Mouse (Mus musculus) CH12.LX (cell line): ENCODE results near the gene Fbxo5. TPM values are rescaled to one million over a fixed set of nuclear protein-coding genes. Genes with fewer than 3 reads are reported as not detected.

ENCODE experiments used
- DNase-seq: peaks from one replicate; pipeline ENCODE4 v3.0.0-alpha.2; 2013; ENCODE audit errors: extremely low read depth
- H3K27ac ChIP-seq: 2 replicates; pipeline ENCODE4 v1.5.1; 2012; ENCODE audit warnings: low read depth, mild to moderate bottlenecking, control low read depth, moderate library complexity; ENCODE audit not compliant: insufficient read depth
- H3K27me3 ChIP-seq: replicated peaks from 2 replicates; pipeline ENCODE3; 2012; ENCODE audit warnings: inconsistent platforms
- H3K36me3 ChIP-seq, 2 experiments: replicated peaks in 1 of 2; 2 replicates each; pipeline versions ENCODE3 to v1.6.1; 2012; ENCODE audit warnings: inconsistent platforms in 1 of 2, low read length in 1 of 2, mild to moderate bottlenecking in 1 of 2, mixed read lengths in 1 of 2, moderate library complexity in 1 of 2; ENCODE audit not compliant: control insufficient read depth in 1 of 2, insufficient read depth in 1 of 2
- H3K4me1 ChIP-seq, 2 experiments: 2 replicates each; pipeline ENCODE4 v1.6.1; 2012; ENCODE audit warnings: inconsistent platforms in 1 of 2, moderate library complexity in 1 of 2; ENCODE audit not compliant: insufficient read depth in 2 of 2, control insufficient read depth in 1 of 2
- H3K4me2 ChIP-seq: 2 replicates; pipeline ENCODE4 v1.6.1; 2012; ENCODE audit warnings: low read depth, mild to moderate bottlenecking, control low read depth; ENCODE audit not compliant: poor library complexity, insufficient read depth, severe bottlenecking
- H3K4me3 ChIP-seq, 3 experiments: fragments of 150-350 bp in 1 of 3; sonication (generic) in 1 of 3; replicated peaks in 1 of 3; 2 replicates each; pipeline versions ENCODE3 to v1.5.1; 2011 to 2012; ENCODE audit warnings: low read depth in 2 of 3, low read length in 2 of 3, mild to moderate bottlenecking in 2 of 3, moderate library complexity in 2 of 3, control low read depth in 1 of 3, improper control_type of control experiment in 1 of 3, inconsistent platforms in 1 of 3, mixed read lengths in 1 of 3; ENCODE audit not compliant: poor library complexity in 1 of 3
- H3K79me2 ChIP-seq: replicated peaks from 2 replicates; pipeline ENCODE4 v1.6.1; 2012; ENCODE audit warnings: mild to moderate bottlenecking, moderate library complexity; ENCODE audit not compliant: control insufficient read depth, poor library complexity, insufficient read depth, severe bottlenecking; ENCODE audit errors: extremely low read depth
- H3K9ac ChIP-seq: 2 replicates; pipeline ENCODE4 v1.6.1; 2012; ENCODE audit warnings: low read depth, mild to moderate bottlenecking, control low read depth, moderate library complexity; ENCODE audit not compliant: insufficient read depth
- H3K9me3 ChIP-seq: replicated peaks from 2 replicates; pipeline ENCODE3; 2012; ENCODE audit warnings: low read length, inconsistent platforms, mixed read lengths
- CHD2 ChIP-seq: IDR thresholded peaks from 2 replicates; pipeline ENCODE4 v1.6.1; 2011; ENCODE audit warnings: low read length, improper control_type of control experiment
- E2F4 ChIP-seq: IDR thresholded peaks from 2 replicates; pipeline ENCODE4 v1.6.1; 2011; ENCODE audit warnings: low read depth, low read length, improper control_type of control experiment; ENCODE audit not compliant: insufficient replicate concordance
- GABPA ChIP-seq: IDR thresholded peaks from 2 replicates; pipeline ENCODE4 v1.6.1; 2012; ENCODE audit warnings: low read depth, low read length, improper control_type of control experiment, inconsistent platforms; ENCODE audit not compliant: insufficient replicate concordance
- KAT2A ChIP-seq: IDR thresholded peaks from 2 replicates; pipeline ENCODE4 v1.6.1; 2012; ENCODE audit warnings: low read length, improper control_type of control experiment, inconsistent platforms; ENCODE audit not compliant: insufficient replicate concordance
- MAX ChIP-seq: IDR thresholded peaks from 2 replicates; pipeline ENCODE4 v1.6.1; 2011; ENCODE audit warnings: low read length, improper control_type of control experiment
- MAZ ChIP-seq: IDR thresholded peaks from 2 replicates; pipeline ENCODE4 v1.6.1; 2012; ENCODE audit warnings: low read depth, mild to moderate bottlenecking, inconsistent platforms, low read length, improper control_type of control experiment, moderate library complexity
- MEF2A ChIP-seq: IDR thresholded peaks from 2 replicates; pipeline ENCODE4 v1.6.1; 2014; ENCODE audit warnings: low read depth, mild to moderate bottlenecking, inconsistent platforms, low read length, improper control_type of control experiment, borderline replicate concordance
- MXI1 ChIP-seq: IDR thresholded peaks from 2 replicates; pipeline ENCODE4 v1.6.1; 2011; ENCODE audit warnings: mild to moderate bottlenecking, low read depth, low read length, improper control_type of control experiment
- NELFE ChIP-seq: IDR thresholded peaks from 2 replicates; pipeline ENCODE4 v1.6.1; 2011; ENCODE audit warnings: low read depth, low read length, improper control_type of control experiment
- NRF1 ChIP-seq: IDR thresholded peaks from 2 replicates; pipeline ENCODE4 v1.6.1; 2014; ENCODE audit warnings: low read depth, mild to moderate bottlenecking, inconsistent platforms, low read length, improper control_type of control experiment, moderate library complexity
- POLR2A ChIP-seq: IDR thresholded peaks from 2 replicates; pipeline ENCODE4 v1.6.1; 2011; ENCODE audit warnings: low read depth, mild to moderate bottlenecking, improper control_type of control experiment, low read length
- POLR2AphosphoS2 ChIP-seq: IDR thresholded peaks from 2 replicates; pipeline ENCODE4 v1.6.1; 2011; ENCODE audit warnings: low read depth, low read length, improper control_type of control experiment
- RCOR1 ChIP-seq: conservative IDR thresholded peaks from 2 replicates; pipeline ENCODE4 v1.6.1; 2012; ENCODE audit warnings: low read depth, mild to moderate bottlenecking, inconsistent platforms, low read length, improper control_type of control experiment
- SIN3A ChIP-seq: IDR thresholded peaks from 2 replicates; pipeline ENCODE4 v1.6.1; 2012; ENCODE audit warnings: low read length, improper control_type of control experiment, inconsistent platforms
- TBP ChIP-seq: conservative IDR thresholded peaks from 2 replicates; pipeline ENCODE4 v1.6.1; 2011; ENCODE audit warnings: low read depth, low read length, improper control_type of control experiment
- TCF12 ChIP-seq: IDR thresholded peaks from 2 replicates; pipeline ENCODE4 v1.6.1; 2014; ENCODE audit warnings: low read depth, mild to moderate bottlenecking, inconsistent platforms, low read length, improper control_type of control experiment
- UBTF ChIP-seq: IDR thresholded peaks from 2 replicates; pipeline ENCODE4 v1.6.1; 2012; ENCODE audit warnings: low read depth, mild to moderate bottlenecking, inconsistent platforms, low read length, improper control_type of control experiment, moderate library complexity
- ZC3H11A ChIP-seq: IDR thresholded peaks from 2 replicates; pipeline ENCODE4 v1.6.1; 2012; ENCODE audit warnings: low read depth, mild to moderate bottlenecking, inconsistent platforms, low read length, improper control_type of control experiment
- ZMIZ1 ChIP-seq: IDR thresholded peaks from 2 replicates; pipeline ENCODE4 v1.6.1; 2012; ENCODE audit warnings: low read depth, mild to moderate bottlenecking, inconsistent platforms, low read length, improper control_type of control experiment
- dilution Hi-C: fragments of 300-500 bp; cut with MboI; formaldehyde crosslinking; loops from 2 replicates; pipeline ENCODE4 v1.14.3; 2020; ENCODE audit warnings: low sequenced_read_pairs; ENCODE audit not compliant: extremely low pct_unique_long_range_greater_than_20kb, extremely low pct_ligation_motif_present
- in situ Hi-C: fragments of 300-500 bp; cut with MboI; formaldehyde crosslinking; loops from 3 replicates; pipeline ENCODE4 v1.14.3; 2019; ENCODE audit warnings: low sequenced_read_pairs, low pct_ligation_motif_present, low pct_unique_long_range_greater_than_20kb, mixed read lengths
- polyA plus RNA-seq: library from polyadenylated mRNA; unstranded; fragments of >175 nt; gene quantifications from 2 replicates; pipeline ENCODE4 v1.2.1, GENCODE M21; 2012; ENCODE audit warnings: low read depth; ENCODE audit not compliant: insufficient read length
- total RNA-seq, 2 experiments: library from RNA; depleted of rRNA; stranded (reverse); fragments of 300-350 nt in 1 of 2; fragments of >200 nt in 1 of 2; gene quantifications; 2 replicates each; pipeline ENCODE4 v1.2.3; 2012 to 2014

The Fbxo5 gene
- total RNA-seq (2012; rRNA removed) = 34.8 and 45.4 TPM in 2 replicates
- total RNA-seq (2014; rRNA removed) = 66.9 and 68.2 TPM in 2 replicates
- polyA plus RNA-seq = 45.5 and 46.4 TPM in 2 replicates

DNA sequence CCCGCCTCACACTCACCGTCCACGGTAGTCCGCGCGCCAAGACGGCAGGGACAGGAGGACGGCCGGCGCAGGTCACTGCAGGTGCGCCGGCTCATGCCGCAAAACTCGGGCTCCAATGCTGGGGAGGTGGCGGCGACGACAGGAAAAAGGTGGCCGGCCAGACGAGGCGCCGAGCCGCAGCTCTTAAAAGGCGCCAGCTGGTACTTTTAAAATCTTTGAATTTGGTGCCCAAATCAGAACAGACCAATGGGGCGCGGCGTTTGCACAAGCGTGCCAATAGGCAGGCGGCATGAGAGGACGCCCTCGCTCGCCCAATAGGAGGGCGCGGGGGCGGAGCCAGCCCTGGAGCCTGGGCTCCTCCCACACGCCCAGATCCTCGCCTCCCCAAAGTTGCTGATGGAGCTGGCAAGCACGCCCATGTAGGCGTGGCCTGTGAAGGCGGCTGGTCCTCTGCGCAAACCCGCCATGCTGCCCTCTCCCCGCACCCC is at the start of gene Fbxo5:
Fbxo5 (minus strand) TSS at position 358 of the 488 bp plus-strand sequence.
- dilution Hi-C loops = no loop called here
- no peaks in the 10 kb centered on the region for H3K27me3 ChIP-seq
- peaks cover 3 to 37% of the 10 kb centered on the region in 2 experiments for H3K4me1 ChIP-seq
- H3K9me3 ChIP-seq = no peaks in the 10 kb centered on the region
- peak within 1 kb of the TSS; percentile 91 for H3K9ac ChIP-seq
- H3K27ac ChIP-seq = peak within 1 kb of the TSS; percentile 72
- H3K4me3 ChIP-seq = peak within 1 kb of the TSS; percentile 66 to 82 (median 76)
- peak within 1 kb of the TSS; percentile 82 for H3K4me2 ChIP-seq
- in situ Hi-C loops = loop anchor here (25.0 kb wide), 1 partner anchor 1257 kb away; the partner anchor contains the start of gene Ipcef1
- TF ChIP-seq POLR2AphosphoS2 = peak; percentile 61; the same call in 1 of the 2 replicates
- TF ChIP-seq MAZ = no peak
- peak; percentile 73 for TF ChIP-seq CHD2
- TF ChIP-seq NELFE = peak; percentile 86
- peak; percentile 49; the same call in 1 of the 2 replicates for TF ChIP-seq UBTF
- TF ChIP-seq SIN3A = peak; percentile 99
- TF ChIP-seq TCF12 = peak; percentile 77
- 0 out of 2 replicates have a peak, but pooled peaks have one; percentile 35 for TF ChIP-seq MAX
- peak; percentile 88 for TF ChIP-seq MXI1
- 0 out of 2 replicates have a peak, but pooled peaks have one; percentile 61 for TF ChIP-seq RCOR1
- peak; percentile 95 for TF ChIP-seq POLR2A
- peak; percentile 95 for TF ChIP-seq ZMIZ1
- no peak for TF ChIP-seq NRF1
- TF ChIP-seq E2F4 = peak; percentile 89; the same call in 1 of the 2 replicates
- no peak for TF ChIP-seq GABPA
- 0 out of 2 replicates have a peak, but pooled peaks have one; percentile 14 for TF ChIP-seq KAT2A
- TF ChIP-seq TBP = peak; percentile 93
- no peak for TF ChIP-seq ZC3H11A
- 0 out of 2 replicates have a peak, but pooled peaks have one; percentile 22 for TF ChIP-seq MEF2A
- H3K36me3 ChIP-seq = peaks cover 20 to 26% of the 10 kb centered on the region in 2 experiments
- peaks cover 45% of the 10 kb centered on the region for H3K79me2 ChIP-seq
- peak; percentile 97 for DNase-seq

DNA sequence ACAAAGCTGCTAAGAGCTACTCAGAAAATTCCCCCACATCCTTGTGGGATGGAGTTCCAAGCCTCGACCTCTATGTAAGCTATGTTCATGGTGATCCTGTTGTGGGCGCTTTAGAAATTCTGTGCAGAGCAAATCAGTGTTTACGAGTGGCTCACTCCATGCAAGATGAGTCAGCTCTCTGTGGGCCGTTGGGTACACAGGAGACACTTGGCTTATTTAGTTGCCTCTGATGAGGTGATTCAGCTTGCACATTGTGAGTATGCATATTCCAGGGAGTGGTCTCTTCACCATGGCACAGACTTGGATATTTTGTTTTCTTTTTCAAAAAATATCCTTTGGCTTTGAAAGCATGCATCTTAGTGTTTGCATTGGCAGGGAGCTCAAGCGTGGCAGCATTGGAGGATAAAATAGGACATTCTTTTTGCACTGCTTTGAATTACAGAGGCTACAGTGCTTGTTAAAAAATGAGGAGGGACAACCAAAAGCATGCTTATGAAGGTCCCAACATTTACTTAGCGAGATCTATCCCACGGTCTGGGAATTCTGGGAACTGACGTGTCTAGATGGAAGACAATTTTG is 48.0 kb upstream of the Fbxo5 start:
- Histone ChIP-seq H3K4me1 (peaks cover 3 to 5% of the 10 kb centered on the region in 2 experiments; a peak in 2 of 4 replicates), H3K4me2 (no peak overlapping the region), H3K27ac (no peak overlapping the region), H3K9ac (no peak overlapping the region), H3K27me3 (peaks cover 2% of the 10 kb centered on the region), H3K79me2 (no peaks in the 10 kb centered on the region), H3K36me3 (no peaks in the 10 kb centered on the region), H3K9me3 (no peaks in the 10 kb centered on the region), H3K4me3 (no peak overlapping the region)
- TF ChIP-seq ZMIZ1 = no peak
- in situ Hi-C loops = no loop called here
- dilution Hi-C loops = no loop called here
- no peak for DNase-seq
